Comparison of ENCODE assay signal across 10 mouse cellular contexts in genomic region chr13:15624490-15625353, GRCm38 (mm10).
DNase-seq lines count a peak whose midpoint lies in the region; ATAC-seq and TF ChIP-seq lines count a peak whose summit lies in the region.
"Had no signal": no experiment of that assay in that cellular context is flagged by ENCODE, and none has a peak within 500 bp of the region (broad histone marks: within the 10 kb centered on the region; RNA-seq: fewer than 3 reads in every experiment).

No protein-coding gene starts in this region.

- ATAC-seq in kidney, embryonic 15.5 days (replicated peaks; ENCODE audit: low FRiP score) = 0 out of 2 replicates have a peak, but pooled peaks have one; percentile 52
- peak; percentile 57; the same call in 1 of the 2 replicates for ATAC-seq in midbrain, embryonic 15.5 days (replicated peaks)

- no peak for TF ChIP-seq POLR2A in cortical plate, adult 2 months (IDR thresholded peaks at IDR 0.05; ENCODE audit: extremely low read depth, insufficient read depth, low read length)

- no peak overlapping the region for H3K9ac ChIP-seq in kidney, embryonic 15.5 days
- H3K9ac ChIP-seq in midbrain, embryonic 15.5 days = no peak overlapping the region

- H3K27ac ChIP-seq in kidney, embryonic 15.5 days = peak overlapping the region; percentile 25; the same call in 1 of the 2 replicates
- peak overlapping the region; percentile 20; the same call in 1 of the 2 replicates for H3K27ac ChIP-seq in cortical plate, adult 2 months (ENCODE audit: insufficient read depth, low read length)
- H3K27ac ChIP-seq in hindbrain, embryonic 10.5 days = peak overlapping the region; percentile 73
- no peak overlapping the region; the same call in 1 of the 2 replicates for H3K27ac ChIP-seq in midbrain, embryonic 15.5 days
- H3K27ac ChIP-seq: heart, embryonic 10.5 days had no signal

- intact Hi-C loops in gastrocnemius, postnatal 14 days (cut with DNase I; ENCODE audit: low total_unique reads) = no loop called here

- peaks cover 4% of the 10 kb centered on the region; the same call in 1 of the 2 replicates for H3K36me3 ChIP-seq in kidney, embryonic 15.5 days
- no peaks in the 10 kb centered on the region for H3K36me3 ChIP-seq in hindbrain, embryonic 10.5 days
- H3K36me3 ChIP-seq in midbrain, embryonic 15.5 days (replicated peaks) = no peaks in the 10 kb centered on the region
- H3K36me3 ChIP-seq: heart, embryonic 10.5 days had no signal

- no peak overlapping the region for H3K4me2 ChIP-seq in kidney, embryonic 15.5 days
- no peak overlapping the region for H3K4me2 ChIP-seq in midbrain, embryonic 15.5 days

- TF ChIP-seq CTCF in cortical plate, adult 2 months (IDR thresholded peaks at IDR 0.05; ENCODE audit: extremely low read depth, insufficient read depth, low read length) = no peak

- peaks cover 17% of the 10 kb centered on the region for H3K4me1 ChIP-seq in kidney, embryonic 15.5 days
- no peaks in the 10 kb centered on the region for H3K4me1 ChIP-seq in cortical plate, adult 2 months (ENCODE audit: control insufficient read depth, insufficient read depth, low read length)
- H3K4me1 ChIP-seq in hindbrain, embryonic 10.5 days (replicated peaks) = peaks cover 65% of the 10 kb centered on the region
- peaks cover 43% of the 10 kb centered on the region for H3K4me1 ChIP-seq in midbrain, embryonic 15.5 days
- H3K4me1 ChIP-seq: heart, embryonic 10.5 days had no signal

- H3K4me3 ChIP-seq in kidney, embryonic 15.5 days (replicated peaks) = no peak overlapping the region
- no peak overlapping the region for H3K4me3 ChIP-seq in cortical plate, adult 2 months (ENCODE audit: insufficient read depth, low read length)
- no peak overlapping the region for H3K4me3 ChIP-seq in hindbrain, embryonic 10.5 days
- H3K4me3 ChIP-seq in midbrain, embryonic 15.5 days = no peak overlapping the region
- H3K4me3 ChIP-seq: heart, embryonic 10.5 days had no signal

- no peaks in the 10 kb centered on the region for H3K27me3 ChIP-seq in kidney, embryonic 15.5 days
- 0 out of 2 replicates have a peak, but pooled peaks cover 3% of the 10 kb centered on the region for H3K27me3 ChIP-seq in hindbrain, embryonic 10.5 days (ENCODE audit: insufficient read depth, poor library complexity, severe bottlenecking)
- H3K27me3 ChIP-seq in midbrain, embryonic 15.5 days (replicated peaks) = no peaks in the 10 kb centered on the region

- no peaks in the 10 kb centered on the region for H3K9me3 ChIP-seq in kidney, embryonic 15.5 days (replicated peaks)
- H3K9me3 ChIP-seq in hindbrain, embryonic 10.5 days = no peaks in the 10 kb centered on the region
- no peaks in the 10 kb centered on the region for H3K9me3 ChIP-seq in midbrain, embryonic 15.5 days
- H3K9me3 ChIP-seq: heart, embryonic 10.5 days had no signal

- 34% methylated on average over 8 of the region's 8 CpGs for WGBS in kidney, embryonic 15.5 days
- WGBS in hindbrain, embryonic 10.5 days = 22% methylated on average over 8 of the region's 8 CpGs
- WGBS in midbrain, embryonic 15.5 days = 15% methylated on average over 8 of the region's 8 CpGs

- DNase-seq in kidney, postnatal 10 days = no peak
- DNase-seq in hindbrain, embryonic 10.5 days (ENCODE audit: low spot score) = no peak
- no peak for DNase-seq in spleen, postnatal 4 days (ENCODE audit: low spot score in 2 of 2)
- no peak for DNase-seq in right cerebral cortex, postnatal 25 days
- DNase-seq in gastrocnemius, postnatal 14 days = no peak
- DNase-seq: layer of hippocampus, postnatal 36 days had no signal
